Mouse (Mus musculus) liver (tissue): ENCODE results near the gene Ncapd2.
"Not testable (repeated sequence)": the region's sequence is repeated elsewhere in the genome, so short reads cannot be mapped to it uniquely, and the experiment has no call there.

Experiments used
- DNase-seq: peaks from one replicate; pipeline ENCODE4 v3.0.0-alpha.2; 2020; ENCODE audit warnings: mixed read lengths

The Ncapd2 gene

DNA sequence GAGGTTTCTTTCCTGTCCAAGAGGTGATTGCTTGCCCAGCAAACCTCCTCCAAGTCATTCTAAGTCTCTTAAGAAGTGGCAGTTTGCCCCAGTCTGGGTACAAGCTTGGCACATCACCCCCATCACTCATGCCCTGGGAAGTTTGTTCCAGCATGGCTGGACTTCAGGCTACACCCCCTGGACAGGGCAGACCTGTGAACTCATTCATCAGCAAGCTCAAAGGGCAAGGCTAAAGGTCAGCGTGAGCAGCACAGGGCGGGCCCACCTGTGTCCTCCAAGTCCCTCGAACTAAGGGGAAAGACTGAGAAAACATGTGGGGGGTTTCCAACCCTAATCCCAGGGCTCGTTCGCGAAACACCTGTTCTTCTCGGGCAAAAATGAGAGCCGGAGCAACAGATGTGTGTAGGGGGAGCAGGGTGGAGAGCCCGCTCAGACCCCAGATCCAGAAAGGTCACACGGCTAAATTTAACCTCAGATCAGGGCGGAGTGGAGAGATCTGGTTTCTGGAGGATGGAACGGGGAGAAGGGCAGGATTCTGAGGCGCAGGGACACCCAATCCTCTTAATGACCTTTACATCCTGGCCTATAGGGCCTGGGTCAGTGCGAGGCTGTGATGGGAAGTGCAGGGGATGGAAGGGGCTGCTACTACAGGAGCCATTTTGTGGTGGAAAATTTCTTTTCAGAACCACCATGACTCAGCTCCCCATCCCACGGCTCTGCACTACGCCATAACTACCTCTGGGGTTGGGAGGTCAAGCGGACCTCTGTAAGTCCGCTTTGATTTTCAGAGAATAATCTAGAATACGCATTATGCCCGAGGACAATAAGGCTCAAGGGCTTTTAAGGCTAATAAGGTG lies 27.5 kb downstream of the Ncapd2 start:
- no peak for DNase-seq

DNA sequence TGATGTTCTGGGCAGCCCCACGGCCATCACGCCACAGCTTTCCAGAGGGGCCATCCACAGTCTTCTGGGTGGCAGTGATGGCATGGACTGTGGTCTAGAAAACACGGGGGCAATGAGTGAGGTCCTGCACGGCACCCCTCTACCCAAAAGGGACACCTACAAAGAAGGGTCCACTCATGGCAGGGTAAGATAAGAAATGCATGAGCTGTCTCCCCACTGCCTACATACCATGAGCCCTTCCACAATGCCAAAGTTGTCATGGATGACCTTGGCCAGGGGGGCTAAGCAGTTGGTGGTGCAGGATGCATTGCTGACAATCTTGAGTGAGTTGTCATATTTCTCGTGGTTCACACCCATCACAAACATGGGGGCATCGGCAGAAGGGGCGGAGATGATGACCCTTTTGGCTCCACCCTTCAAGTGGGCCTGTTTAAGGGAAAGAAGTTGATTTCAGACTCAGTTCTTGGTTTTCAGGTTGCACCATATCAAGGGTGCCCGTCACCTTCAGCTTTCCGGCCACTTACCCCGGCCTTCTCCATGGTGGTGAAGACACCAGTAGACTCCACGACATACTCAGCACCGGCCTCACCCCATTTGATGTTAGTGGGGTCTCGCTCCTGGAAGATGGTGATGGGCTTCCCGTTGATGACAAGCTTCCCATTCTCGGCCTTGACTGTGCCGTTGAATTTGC lies 28.7 kb downstream of the Ncapd2 start:
- DNase-seq: not testable (repeated sequence)

DNA sequence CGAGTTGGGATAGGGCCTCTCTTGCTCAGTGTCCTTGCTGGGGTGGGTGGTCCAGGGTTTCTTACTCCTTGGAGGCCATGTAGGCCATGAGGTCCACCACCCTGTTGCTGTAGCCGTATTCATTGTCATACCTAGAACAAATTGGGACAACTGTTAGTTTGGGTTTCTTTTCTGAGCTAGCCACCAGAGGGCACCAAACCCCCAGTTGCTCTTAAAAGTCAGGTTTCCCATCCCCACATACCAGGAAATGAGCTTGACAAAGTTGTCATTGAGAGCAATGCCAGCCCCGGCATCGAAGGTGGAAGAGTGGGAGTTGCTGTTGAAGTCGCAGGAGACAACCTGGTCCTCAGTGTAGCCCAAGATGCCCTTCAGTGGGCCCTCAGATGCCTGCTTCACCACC lies 29.5 kb downstream of the Ncapd2 start:
- DNase-seq: peak; percentile 68

DNA sequence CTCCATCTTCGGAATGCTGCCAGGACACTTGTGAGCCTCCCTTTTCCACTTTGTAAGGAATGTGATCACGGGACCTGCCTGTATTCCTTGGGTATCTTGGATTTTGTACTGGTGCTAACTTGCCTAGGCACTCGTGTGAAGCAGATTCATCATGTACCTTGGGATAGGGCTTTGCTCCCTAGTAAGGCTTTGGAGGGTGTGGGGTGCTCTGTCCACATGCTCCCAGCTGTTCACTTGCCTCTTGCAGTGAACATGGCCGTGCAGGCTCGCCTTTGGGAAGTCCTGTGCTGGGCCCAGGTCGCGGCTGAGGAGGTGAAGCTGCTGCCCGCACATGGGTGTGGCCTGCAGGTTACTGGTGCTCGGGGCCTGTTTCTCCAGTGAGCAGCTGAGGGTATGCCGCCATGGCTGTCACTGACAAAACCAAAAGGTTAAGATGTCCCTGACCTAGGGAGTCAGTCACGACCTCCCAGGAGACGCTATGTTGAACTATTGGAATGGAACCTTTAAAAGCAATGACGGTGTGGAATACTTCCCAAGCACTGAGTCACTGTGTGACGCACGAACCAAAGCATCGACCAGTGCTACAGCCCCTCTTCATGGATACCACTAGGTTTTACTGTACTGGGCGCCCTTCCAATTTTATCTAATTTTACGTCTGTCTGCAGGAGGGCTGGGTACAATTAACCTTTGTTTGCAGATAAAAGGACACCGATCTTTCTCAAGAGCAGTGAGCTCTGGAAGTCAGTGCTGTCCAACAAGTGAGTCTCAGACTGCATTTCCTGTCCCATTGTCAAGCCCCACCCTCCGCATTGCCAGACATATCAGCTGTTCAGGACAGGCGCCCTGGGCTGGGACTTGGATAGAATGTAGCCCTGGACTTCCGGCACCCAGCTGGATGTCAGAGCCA lies 30.4 kb downstream of the Ncapd2 start:
- DNase-seq: peak; percentile 67

DNA sequence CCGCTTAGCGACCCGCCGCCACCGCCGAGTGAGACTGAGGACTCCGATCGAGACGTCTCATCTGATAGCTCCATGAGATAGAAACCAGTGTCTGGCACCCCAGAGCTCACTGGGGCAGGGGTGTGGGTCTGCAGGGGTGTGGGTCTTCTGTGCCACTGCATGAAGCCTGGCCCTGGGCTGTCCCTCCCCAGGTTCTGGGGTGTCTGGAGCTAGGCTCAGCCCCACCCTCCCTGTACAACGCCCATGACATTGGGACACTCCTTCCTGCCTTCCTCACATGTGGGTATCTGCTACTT lies 31.0 kb downstream of the Ncapd2 start:
- no peak for DNase-seq

DNA sequence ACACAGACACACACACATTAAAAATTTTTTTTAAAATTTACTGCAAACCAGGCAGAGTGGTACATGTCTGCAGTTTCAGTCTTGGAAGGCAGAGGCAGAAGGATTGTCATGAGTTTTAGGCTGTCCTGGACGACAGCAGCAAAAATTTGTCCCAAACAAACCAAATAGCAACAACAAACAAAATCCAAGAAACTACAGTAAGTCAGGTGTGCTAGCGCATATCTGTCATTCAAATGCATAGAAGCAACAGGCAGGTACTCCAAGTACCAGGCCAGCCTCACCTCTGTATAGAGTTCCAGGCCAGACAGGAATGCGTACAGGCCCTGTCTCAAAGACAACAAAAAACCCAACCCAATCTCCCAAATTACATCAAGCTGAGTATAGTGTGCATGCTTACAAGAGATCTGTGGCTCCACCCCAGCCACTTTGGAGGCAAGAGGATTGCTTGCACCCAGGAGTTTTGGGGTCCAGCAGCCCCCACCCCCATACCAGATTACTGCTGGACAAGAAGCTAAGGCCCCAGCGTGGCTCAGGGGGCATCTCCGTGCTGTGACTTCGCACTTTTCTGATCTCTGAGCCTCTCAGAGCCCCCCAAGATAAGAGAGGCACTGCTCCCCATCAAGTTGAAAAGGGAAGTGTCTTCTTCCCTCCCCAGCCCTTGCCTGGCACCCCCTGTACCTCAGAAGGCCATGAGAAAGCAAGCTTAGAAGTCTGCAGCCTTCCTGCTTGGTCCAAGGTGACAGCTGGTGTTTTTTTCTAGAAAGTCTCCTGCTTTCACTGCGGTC lies 31.5 kb downstream of the Ncapd2 start:
- no peak for DNase-seq

DNA sequence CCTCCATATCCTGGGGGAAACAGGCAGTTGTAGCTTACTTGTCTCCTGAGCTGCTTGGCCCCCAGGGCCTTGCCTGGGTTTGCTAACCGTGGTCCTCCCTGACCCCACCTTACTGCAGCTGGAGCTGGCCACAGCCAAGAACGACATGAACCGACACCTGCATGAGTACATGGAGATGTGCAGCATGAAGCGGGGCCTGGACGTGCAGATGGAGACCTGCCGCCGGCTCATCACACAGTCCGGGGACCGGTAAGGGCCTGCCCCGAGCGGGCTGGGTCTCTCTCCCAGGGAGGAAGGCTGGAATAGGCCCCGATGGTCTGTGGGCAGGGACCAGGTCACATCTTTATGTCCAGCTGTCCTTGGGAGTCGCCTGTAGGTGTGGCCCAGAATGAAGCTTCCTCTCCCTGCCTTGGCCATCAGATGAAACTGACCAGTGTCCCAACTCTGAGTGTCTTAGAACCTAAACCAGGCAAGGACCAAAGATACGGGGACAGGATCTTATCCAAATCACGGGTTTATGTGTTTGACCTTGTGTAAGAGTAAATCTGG lies 32.5 kb downstream of the Ncapd2 start:
- DNase-seq: no peak

DNA sequence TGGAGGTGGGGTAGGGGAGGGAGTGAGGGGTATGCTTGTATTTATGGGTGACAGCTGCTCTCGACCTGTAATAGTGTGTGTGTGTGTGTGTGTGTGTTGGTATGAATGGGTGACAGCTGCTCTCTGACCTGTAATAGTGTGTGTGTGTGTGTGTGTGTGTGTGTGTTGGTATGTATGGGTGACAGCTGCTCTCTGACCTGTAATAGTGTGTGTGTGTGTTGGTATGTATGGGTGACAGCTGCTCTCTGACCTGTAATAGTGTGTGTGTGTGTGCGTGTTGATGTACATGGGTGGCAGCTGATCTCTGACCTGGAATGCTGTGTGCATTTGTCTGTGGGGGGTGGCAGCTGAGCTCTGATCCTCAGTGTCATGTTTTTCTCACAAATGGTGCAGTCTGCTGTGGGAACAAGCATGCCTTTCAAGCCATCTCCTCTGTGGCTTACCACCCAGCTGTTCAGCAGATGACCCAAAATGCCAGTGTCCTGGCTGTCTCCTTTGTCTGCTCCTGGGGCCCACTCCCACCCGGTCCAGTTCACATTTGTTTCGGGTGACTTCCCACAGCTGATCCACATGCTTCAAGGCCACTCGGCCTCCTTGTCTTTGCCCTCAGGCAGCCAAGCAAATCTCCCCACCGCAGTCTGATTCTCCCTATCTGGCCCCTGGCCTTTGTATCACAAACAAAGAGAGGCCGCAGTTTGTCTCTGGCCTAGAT lies 34.4 kb downstream of the Ncapd2 start:
- DNase-seq: no peak

DNA sequence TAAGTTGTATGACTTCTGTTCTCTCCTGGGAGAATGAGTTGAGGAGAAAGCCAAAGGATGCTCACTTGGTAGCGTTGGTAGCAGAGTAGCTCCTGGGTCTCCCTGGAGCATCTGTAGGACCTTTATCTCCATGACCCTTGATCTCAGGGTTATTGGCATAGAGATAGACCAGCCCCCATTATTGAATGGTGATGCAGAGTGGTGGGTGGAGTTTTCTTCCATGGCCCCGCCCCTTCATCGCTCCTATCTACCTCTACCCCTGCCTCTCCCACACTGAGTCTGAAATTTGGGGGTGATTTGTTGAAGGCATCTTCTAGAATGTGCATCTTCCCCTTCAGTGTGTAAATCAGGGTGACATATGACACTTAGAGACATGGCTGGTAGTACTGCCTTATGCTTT lies 35.0 kb downstream of the Ncapd2 start:
- no peak for DNase-seq

DNA sequence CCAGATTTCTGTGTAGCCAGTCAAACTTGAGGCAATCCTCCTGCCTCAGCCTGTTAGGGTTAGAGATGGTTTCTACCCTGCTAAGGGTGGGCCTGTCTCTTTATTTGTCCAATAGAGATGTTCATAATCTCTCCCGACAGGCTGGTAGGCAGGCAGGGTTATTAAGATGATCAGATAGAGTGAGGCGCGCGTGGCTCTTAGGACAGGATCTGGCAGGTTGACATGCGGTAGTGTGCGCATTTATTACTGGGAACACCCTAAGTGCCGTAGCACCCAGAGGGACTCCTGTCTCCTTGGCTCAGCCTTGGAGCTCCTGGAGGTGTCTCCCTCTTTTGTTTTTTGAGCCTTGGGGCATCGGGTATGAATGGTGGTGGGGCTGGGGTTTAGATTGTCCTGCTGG lies 36.2 kb downstream of the Ncapd2 start:
- DNase-seq: no peak

DNA sequence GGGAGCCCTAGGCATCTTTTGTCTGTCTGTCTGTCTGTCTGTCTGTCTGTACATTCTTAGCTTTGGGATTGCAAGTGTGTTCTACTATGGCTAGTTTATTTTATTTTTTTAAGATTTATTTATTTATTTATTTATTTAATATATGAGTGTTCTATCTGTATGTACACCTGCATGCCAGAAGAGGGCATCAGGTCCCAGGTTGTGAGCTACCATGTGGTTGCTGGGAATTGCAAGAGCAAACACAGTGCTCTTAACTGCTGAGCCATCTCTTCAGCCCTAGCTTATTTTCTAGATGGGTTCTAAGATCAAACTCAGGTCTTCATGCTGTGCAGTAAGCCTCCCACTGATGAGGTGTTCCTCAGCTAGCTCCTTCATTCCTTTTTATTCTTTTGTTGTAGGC lies 37.0 kb downstream of the Ncapd2 start:
- DNase-seq: no peak

DNA sequence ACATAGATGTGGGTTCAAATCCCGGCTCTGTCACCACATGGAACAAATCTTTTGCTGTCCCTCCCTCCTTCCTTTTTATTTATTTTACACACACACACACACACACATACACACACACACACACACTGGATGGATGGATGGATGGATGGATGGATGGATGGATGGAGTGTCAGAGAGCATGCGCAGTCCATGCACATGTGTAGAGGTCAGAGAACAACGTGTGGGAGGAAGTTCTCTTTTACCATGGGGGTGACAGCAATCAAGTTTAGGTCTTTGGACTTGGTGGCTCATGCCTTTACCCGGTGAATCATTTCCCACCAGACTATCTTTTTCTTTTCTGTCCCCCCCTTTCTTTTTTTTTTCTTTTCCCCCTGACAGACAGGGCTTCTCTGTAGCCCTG lies 37.8 kb downstream of the Ncapd2 start:
- DNase-seq: no peak

DNA sequence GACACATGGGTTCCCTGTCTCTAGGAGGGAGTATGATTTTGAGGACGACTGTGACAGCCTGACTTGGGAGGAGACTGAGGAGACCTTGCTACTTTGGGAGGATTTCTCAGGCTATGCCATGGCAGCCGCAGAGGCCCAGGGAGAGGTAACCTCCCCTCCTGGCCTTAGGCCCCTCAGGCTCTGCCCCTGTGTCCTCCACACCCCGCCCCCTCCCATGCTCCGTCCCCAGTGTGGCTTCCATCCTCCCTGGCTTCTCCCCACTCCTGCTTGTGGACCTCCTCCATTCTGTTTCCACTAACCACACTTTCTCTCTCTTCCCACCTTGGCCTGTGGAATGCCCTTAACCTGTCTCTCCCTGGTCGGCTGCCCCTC lies 38.5 kb downstream of the Ncapd2 start:
- no peak for DNase-seq

DNA sequence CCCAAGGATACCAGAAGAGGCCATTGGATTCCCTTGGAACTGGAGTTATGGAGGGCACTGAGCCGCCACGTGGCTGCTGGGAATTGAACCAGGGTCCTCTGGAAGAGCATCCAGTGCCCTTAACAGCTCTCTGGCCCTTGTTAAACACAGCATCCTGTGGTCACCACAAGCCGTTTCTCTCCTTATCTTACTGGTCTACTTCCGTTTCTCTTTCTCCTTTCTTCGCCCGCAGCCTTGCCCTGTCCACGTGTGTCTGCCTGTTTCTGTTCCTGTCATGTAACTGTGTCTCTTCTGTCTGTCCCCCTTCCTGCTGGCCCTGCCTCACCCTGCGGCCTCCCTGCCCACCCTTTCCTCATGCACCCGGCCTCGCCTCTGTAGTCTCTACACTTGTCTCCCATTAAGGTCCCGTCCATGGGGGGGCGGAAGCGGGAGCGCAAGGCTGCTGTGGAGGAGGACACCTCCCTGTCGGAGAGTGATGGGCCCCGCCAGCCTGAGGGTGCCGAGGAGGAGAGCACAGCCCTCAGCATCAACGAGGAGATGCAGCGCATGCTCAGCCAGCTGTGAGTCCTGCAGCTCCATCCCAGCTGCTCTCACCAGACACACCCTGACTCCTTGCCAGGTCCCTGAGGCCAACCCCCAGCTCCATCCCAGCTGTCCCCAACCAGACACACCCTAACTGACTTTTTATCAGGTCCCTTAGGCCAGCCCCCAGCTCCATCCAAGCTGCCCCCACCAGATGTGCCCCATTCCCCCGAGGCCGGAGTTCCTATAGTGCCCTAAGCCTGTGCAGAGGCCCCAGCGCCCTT lies 39.1 kb downstream of the Ncapd2 start:
- DNase-seq: no peak

DNA sequence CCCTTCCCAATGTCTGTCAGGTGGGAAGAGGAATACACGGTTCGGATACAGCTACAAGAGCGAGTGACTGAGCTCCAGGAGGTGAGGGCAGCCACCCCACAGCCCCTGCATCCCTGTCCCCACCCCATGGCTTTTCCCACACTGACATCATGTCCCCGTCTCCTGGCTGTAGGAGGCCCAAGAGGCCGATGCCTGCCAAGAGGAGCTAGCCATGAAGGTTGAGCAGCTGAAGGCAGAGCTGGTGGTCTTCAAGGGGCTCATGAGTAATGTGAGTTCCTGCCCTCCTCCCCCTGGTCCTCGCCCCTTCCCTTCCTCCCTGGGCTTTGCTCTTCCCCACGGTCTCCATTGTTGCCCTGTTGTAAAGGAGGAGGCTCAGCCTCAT lies 41.9 kb downstream of the Ncapd2 start:
- no peak for DNase-seq

DNA sequence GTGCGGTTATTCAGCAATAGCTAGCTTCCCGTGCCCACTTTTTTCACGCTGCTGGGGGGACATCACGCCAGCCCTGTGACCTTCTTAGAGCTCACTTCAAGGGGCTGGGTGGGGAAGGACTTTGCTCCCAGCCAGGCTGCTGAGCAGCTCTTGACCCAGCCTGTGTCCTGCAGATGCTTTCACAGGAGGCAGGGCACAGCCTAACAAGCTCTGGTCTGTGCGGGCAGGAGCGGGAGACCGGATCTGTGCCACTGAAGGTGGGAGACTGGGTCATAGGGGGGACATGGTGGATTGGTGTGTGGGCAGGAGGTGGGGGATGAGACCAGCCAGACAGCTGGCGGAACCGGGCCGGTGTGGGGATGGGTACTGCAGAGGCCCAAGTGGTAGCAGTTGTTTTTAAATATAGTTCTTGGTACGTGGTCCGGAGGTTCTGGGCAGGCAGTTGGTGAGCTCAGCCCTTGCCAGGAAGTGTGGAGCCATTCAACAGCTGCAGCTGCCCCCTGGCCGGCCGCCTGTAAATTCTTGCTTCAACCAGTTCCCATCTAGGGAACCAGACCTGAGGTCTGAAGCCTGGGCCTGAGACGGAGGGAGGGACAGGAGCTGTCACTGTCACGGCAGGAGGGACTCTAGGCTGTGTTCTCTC lies 42.5 kb downstream of the Ncapd2 start:
- DNase-seq: no peak

DNA sequence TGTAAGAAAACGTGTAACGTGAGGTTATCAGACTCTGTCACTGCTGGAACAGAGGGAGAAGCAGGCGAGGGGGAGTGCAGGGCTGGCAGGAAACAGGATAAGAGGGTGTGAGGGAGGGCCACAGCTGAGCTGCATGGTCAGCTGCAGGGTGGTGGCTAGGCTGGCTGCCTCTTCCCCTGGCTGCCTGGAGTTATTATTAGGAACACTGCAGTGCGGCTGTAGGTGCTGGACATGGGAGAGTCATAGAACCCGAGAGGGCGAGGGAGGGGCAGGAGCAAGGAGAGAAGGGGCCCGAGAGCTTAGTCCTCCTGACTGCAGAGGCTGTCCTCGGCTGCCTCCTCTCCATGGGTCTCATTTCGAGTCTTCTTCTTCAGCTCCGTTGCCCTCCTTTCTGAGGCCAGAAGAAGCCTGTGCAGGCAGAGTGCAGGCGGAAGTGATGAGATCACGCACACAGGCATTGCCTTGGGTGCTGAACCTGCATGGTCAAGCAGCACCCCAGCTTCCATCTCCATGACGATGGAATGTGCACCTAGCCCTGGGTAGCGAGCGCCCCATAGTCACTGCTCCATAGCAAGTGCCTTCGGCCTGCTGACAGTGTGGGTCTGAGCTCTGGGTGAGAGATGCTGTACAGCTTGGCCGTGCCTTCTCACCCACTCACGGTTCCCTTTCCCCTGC lies 43.1 kb downstream of the Ncapd2 start:
- DNase-seq: no peak

DNA sequence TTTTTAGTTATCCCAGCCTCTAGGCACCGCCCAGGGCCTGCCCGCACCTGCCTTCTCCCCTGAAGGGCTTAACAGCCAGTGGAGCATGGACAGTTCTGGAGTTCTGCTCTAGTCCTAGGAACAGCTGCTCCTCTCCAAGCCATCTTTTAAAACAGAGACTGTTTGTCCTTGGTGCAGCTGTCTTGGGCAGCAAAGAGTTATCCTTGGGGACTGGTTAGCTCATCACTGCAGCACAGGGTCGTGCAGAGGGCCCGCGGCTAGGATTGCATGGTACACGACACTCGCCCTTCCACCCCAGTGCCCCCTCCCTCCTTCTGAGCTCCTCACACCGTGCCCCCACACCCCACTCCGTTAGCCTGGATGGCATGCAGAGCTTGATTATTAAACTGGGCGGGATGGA lies 44.2 kb downstream of the Ncapd2 start:
- DNase-seq: no peak

DNA sequence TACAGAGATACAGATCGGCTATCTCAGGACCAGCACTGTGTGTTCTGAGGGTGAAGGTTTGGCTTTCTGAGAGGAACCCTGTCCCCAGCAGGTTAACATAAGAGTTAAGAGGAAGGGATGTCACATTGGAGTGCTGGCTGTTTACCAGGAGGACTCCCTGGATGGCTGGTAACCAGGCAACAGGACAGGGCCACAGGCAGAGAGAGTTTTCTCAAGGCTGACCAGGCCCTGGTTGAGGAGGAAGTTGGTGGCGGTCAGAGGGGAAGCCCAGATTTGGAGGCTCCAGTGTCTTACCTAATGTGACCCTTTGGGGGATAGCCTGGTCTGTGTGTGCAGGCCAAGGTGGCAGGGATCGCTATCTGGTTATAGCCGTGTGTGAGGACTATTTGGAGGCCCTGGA lies 44.7 kb downstream of the Ncapd2 start:
- DNase-seq: no peak

DNA sequence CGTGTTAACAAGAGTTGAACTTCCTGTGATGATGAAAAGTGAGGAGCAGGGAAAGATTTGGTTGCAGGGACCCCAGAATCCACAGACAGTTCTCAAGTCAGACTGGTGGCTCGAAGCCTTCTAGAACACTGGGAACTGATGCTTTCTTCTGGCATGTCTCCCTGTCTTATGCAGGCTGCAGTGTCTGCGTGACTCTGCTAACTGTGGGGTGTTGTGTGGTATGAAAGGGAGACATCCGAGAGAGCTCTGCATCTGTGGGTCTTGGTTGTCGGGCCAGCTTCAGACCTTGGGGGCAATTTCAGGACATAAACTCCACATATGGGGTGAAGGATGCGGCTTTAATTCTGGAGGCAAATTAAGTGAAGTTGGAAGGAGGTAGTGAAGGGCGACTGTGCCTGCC lies 45.4 kb downstream of the Ncapd2 start:
- no peak for DNase-seq
